Comparison of ENCODE assay signal across 19 mouse cellular contexts in genomic region chr9:71062976-71063375, GRCm38 (mm10).
"Had no signal": no experiment of that assay in that cellular context is flagged by ENCODE, and none has a peak within 500 bp of the region (broad histone marks: within the 10 kb centered on the region; RNA-seq: fewer than 3 reads in every experiment).

No protein-coding gene starts in this region.

- H3K36me3 ChIP-seq: embryonic facial prominence, embryonic 12.5 days; embryonic facial prominence, embryonic 13.5 days; embryonic facial prominence, embryonic 15.5 days; forebrain, embryonic 10.5 days; forebrain, embryonic 12.5 days; forebrain, embryonic 15.5 days had no signal

- DNase-seq: cerebellum, adult 8-10 months; cerebellum, postnatal 10 days; cerebellum, postnatal 36 days; embryo, embryonic 11 days; forebrain, postnatal 0 days; gastrocnemius, adult 2 months; gastrocnemius, postnatal 10 days; gastrocnemius, postnatal 14 days; gastrocnemius, postnatal 25 days; gastrocnemius, postnatal 36 days had no signal

- H3K4me1 ChIP-seq: embryonic facial prominence, embryonic 12.5 days; embryonic facial prominence, embryonic 15.5 days; forebrain, embryonic 15.5 days had no signal

- H3K4me3 ChIP-seq: embryonic facial prominence, embryonic 12.5 days; embryonic facial prominence, embryonic 13.5 days; embryonic facial prominence, embryonic 15.5 days; erythroblast, embryonic 14.5 days; forebrain, embryonic 10.5 days; forebrain, embryonic 12.5 days; forebrain, embryonic 13.5 days; forebrain, embryonic 15.5 days; gastrocnemius, adult 2 months; heart, adult 2 months had no signal

- H3K27me3 ChIP-seq: embryonic facial prominence, embryonic 12.5 days; embryonic facial prominence, embryonic 13.5 days; embryonic facial prominence, embryonic 15.5 days; forebrain, embryonic 12.5 days; forebrain, embryonic 13.5 days; forebrain, embryonic 15.5 days had no signal

- H3K9me3 ChIP-seq: embryonic facial prominence, embryonic 12.5 days; embryonic facial prominence, embryonic 13.5 days; embryonic facial prominence, embryonic 15.5 days; forebrain, embryonic 10.5 days; forebrain, embryonic 12.5 days; forebrain, embryonic 13.5 days; forebrain, embryonic 15.5 days had no signal

- H3K27ac ChIP-seq: embryonic facial prominence, embryonic 12.5 days; embryonic facial prominence, embryonic 13.5 days; embryonic facial prominence, embryonic 15.5 days; forebrain, embryonic 10.5 days; forebrain, embryonic 12.5 days; forebrain, embryonic 13.5 days; forebrain, embryonic 15.5 days; gastrocnemius, adult 2 months; heart, adult 2 months had no signal
